Mouse (Mus musculus): ENCODE results near the gene Tex52. TPM values are rescaled to one million over a fixed set of nuclear protein-coding genes. Genes with fewer than 3 reads are reported as not detected.

The Tex52 gene
- polyA plus RNA-seq, 1 experiment from 2014 or later, result 0.85 TPM

Other genes starting within 250 kb of the Tex52 start
- 56.6 and 57.4 TPM in 2 replicates for gene Tspan9, start 231.9 kb upstream of the Tex52 start, polyA plus RNA-seq (2015; fragmentation: Nextera tagmentation; extraction: Ambion mirVana)
- gene Tead4, start 74.6 kb upstream of the Tex52 start, polyA plus RNA-seq (2015; fragmentation: Nextera tagmentation; extraction: Ambion mirVana), result 0.47 and 0.52 TPM in 2 replicates
- gene Tulp3, start 19.6 kb upstream of the Tex52 start, polyA plus RNA-seq (2015; fragmentation: Nextera tagmentation; extraction: Ambion mirVana), result 13.2 and 17.3 TPM in 2 replicates
- gene Rhno1, start 12.5 kb upstream of the Tex52 start, polyA plus RNA-seq (2015; fragmentation: Nextera tagmentation; extraction: Ambion mirVana), result 124 and 129 TPM in 2 replicates
- gene Foxm1, start 12.5 kb upstream of the Tex52 start, polyA plus RNA-seq (2015; fragmentation: Nextera tagmentation; extraction: Ambion mirVana), result 19.9 and 21.8 TPM in 2 replicates
- gene Gm44596, start within 50 bp of the Tex52 start, polyA plus RNA-seq (2015; fragmentation: Nextera tagmentation; extraction: Ambion mirVana), result not detected in 2 replicates
- gene Nrip2, start 23.8 kb downstream of the Tex52 start, polyA plus RNA-seq (2015; fragmentation: Nextera tagmentation; extraction: Ambion mirVana), result 5.5 and 8.3 TPM in 2 replicates
- 37.7 and 43.0 TPM in 2 replicates for gene Itfg2, start 49.5 kb downstream of the Tex52 start, polyA plus RNA-seq (2015; fragmentation: Nextera tagmentation; extraction: Ambion mirVana)
- gene Fkbp4, start 63.2 kb downstream of the Tex52 start, polyA plus RNA-seq (2015; fragmentation: Nextera tagmentation; extraction: Ambion mirVana), result 428 TPM in 2 replicates
- gene Pzp, start 151.3 kb downstream of the Tex52 start, polyA plus RNA-seq (2015; fragmentation: Nextera tagmentation; extraction: Ambion mirVana), result not detected in 2 replicates
- gene A2ml1, start 206.2 kb downstream of the Tex52 start, polyA plus RNA-seq (2015; fragmentation: Nextera tagmentation; extraction: Ambion mirVana), result 3.4 and 3.9 TPM in 2 replicates
- not detected in 2 replicates for gene Klrb1a, start 248.1 kb downstream of the Tex52 start, polyA plus RNA-seq (2015; fragmentation: Nextera tagmentation; extraction: Ambion mirVana)